ENCODE assay signal across 27 mouse cellular contexts in genomic region chrX:13477596-13477995, GRCm38 (mm10). TPM values are rescaled to one million over a fixed set of nuclear protein-coding genes. Genes with fewer than 3 reads are reported as not detected.
"Had no signal": no experiment of that assay in that cellular context is flagged by ENCODE, and none has a peak within 500 bp of the region (broad histone marks: within the 10 kb centered on the region; RNA-seq: fewer than 3 reads in every experiment).

No protein-coding gene starts in this region.

- H3K27ac ChIP-seq: hindbrain, embryonic 10.5 days; hindbrain, embryonic 12.5 days; hindbrain, embryonic 14.5 days; layer of hippocampus, adult 2 months; left cerebral cortex, adult 2 months; limb, embryonic 10.5 days; limb, embryonic 12.5 days; liver, embryonic 13.5 days; liver, embryonic 15.5 days had no signal

- H3K4me2 ChIP-seq: heart, embryonic 12.5 days; hindbrain, embryonic 12.5 days; hindbrain, embryonic 14.5 days; limb, embryonic 12.5 days; liver, embryonic 11.5 days; liver, embryonic 13.5 days; liver, embryonic 15.5 days had no signal

- H3K9ac ChIP-seq: heart, embryonic 12.5 days; hindbrain, embryonic 12.5 days; hindbrain, embryonic 14.5 days; limb, embryonic 12.5 days; liver, embryonic 13.5 days; liver, embryonic 15.5 days had no signal

- H3K36me3 ChIP-seq: heart, embryonic 12.5 days; hindbrain, embryonic 10.5 days; hindbrain, embryonic 12.5 days; limb, embryonic 10.5 days; limb, embryonic 12.5 days; liver, embryonic 13.5 days; liver, embryonic 15.5 days had no signal

- DNase-seq: gastrocnemius, postnatal 10 days; gastrocnemius, postnatal 25 days; heart, adult 2 months; heart, postnatal 10 days; heart, postnatal 4 days; kidney, adult 18-20 months; kidney, adult 8-10 months; kidney, postnatal 10 days; kidney, postnatal 25 days; kidney, postnatal 4 days; liver; liver, embryonic 13.5 days had no signal

- ATAC-seq: hindbrain, embryonic 16.5 days; inflammation-experienced regulatory T-cells, adult 6 months; intestine, embryonic 16.5 days had no signal

- H3K9me3 ChIP-seq: hindbrain, embryonic 10.5 days; hindbrain, embryonic 12.5 days; limb, embryonic 10.5 days; limb, embryonic 12.5 days; liver, embryonic 13.5 days; liver, embryonic 15.5 days had no signal

- H3K27me3 ChIP-seq: liver, embryonic 13.5 days had no signal

- H3K4me3 ChIP-seq: heart, adult 2 months; heart, embryonic 12.5 days; hindbrain, embryonic 10.5 days; hindbrain, embryonic 12.5 days; layer of hippocampus, adult 2 months; left cerebral cortex, adult 2 months; limb, embryonic 10.5 days; limb, embryonic 12.5 days; liver, embryonic 13.5 days; liver, embryonic 15.5 days had no signal

- H3K4me1 ChIP-seq: heart, embryonic 12.5 days; hindbrain, embryonic 10.5 days; hindbrain, embryonic 12.5 days; limb, embryonic 10.5 days; limb, embryonic 12.5 days; liver, embryonic 13.5 days; liver, embryonic 15.5 days had no signal

RNA-seq across cellular contexts. Expression of gene Nyx, which starts 11.7 kb away (rescaled TPM):
- total RNA-seq: granulocyte monocyte progenitor cell, adult 5-6 weeks had no signal
- polyA plus RNA-seq: kidney, embryonic 14.5 days; liver, embryonic 11.5 days; liver, embryonic 15.5 days had no signal
